In the genomic region with DNA sequence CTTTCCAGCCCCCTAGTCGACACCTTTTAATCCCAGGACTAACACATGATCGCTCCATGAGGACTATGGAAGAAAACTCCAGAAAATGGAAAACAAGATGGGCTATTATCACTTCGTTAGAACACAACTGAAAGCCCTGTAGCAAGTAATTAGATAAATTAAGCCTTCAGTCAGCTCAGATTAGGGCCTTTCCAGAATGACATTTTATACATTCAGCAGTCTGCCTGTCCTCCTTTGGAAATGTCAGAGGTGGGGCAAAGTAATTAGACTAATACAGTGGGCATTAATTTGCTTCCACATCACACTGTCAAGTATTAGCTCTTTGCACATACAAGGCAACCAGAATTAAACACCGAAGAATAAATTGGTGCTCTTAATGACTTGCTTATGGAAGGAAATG, we compare ENCODE assay signal across 19 mouse cellular contexts.
DNase-seq lines count a peak whose midpoint lies in the region; ATAC-seq lines count a peak whose summit lies in the region.
"Had no signal": no experiment of that assay in that cellular context is flagged by ENCODE, and none has a peak within 500 bp of the region (broad histone marks: within the 10 kb centered on the region; RNA-seq: fewer than 3 reads in every experiment).

No protein-coding gene starts in this region.

- DNase-seq in forebrain, embryonic 14.5 days (ENCODE audit: low spot score) = peak; percentile 55
- peak; percentile 63 for DNase-seq in retina, embryonic 14.5 days (ENCODE audit: low spot score)
- no peak for DNase-seq in urinary bladder, postnatal 4 days (ENCODE audit: low spot score in 2 of 2)
- DNase-seq: adrenal gland, adult 8-10 months; adrenal gland, postnatal 36 days; cerebellum, adult 18-20 months; cerebellum, adult 9-11 months; cerebellum, postnatal 36 days; gastrocnemius, postnatal 14 days; heart, adult 2 months; kidney, adult 11 months had no signal

- ATAC-seq in midbrain, embryonic 15.5 days (replicated peaks) = peak; percentile 42; the same call in 1 of the 2 replicates
- no peak; the same call in 1 of the 2 replicates for ATAC-seq in midbrain, embryonic 16.5 days
- peak; percentile 64 for ATAC-seq in forebrain, embryonic 14.5 days
- ATAC-seq in erythroblast, adult 5-6 weeks (replicated peaks; ENCODE audit: low FRiP score, poor library complexity, severe bottlenecking) = no peak
- ATAC-seq: inflammation-experienced regulatory T-cells, adult 6 months had no signal

- H3K9me3 ChIP-seq in midbrain, embryonic 15.5 days = no peaks in the 10 kb centered on the region
- H3K9me3 ChIP-seq in midbrain, embryonic 16.5 days (replicated peaks; ENCODE audit: control insufficient read depth, low read length, poor library complexity, severe bottlenecking) = no peaks in the 10 kb centered on the region
- H3K9me3 ChIP-seq in forebrain, embryonic 14.5 days (replicated peaks; ENCODE audit: control insufficient read depth, low read length) = no peaks in the 10 kb centered on the region
- H3K9me3 ChIP-seq: embryonic facial prominence, embryonic 13.5 days; heart, embryonic 12.5 days; hindbrain, embryonic 10.5 days had no signal

- H3K9ac ChIP-seq in midbrain, embryonic 15.5 days = no peak overlapping the region
- no peak overlapping the region for H3K9ac ChIP-seq in midbrain, embryonic 16.5 days (ENCODE audit: low read depth, low read length)
- no peak overlapping the region for H3K9ac ChIP-seq in forebrain, embryonic 14.5 days (ENCODE audit: low read length)
- H3K9ac ChIP-seq: embryonic facial prominence, embryonic 13.5 days; heart, embryonic 12.5 days; hindbrain, embryonic 14.5 days had no signal

- H3K4me3 ChIP-seq in midbrain, embryonic 15.5 days = no peak overlapping the region
- H3K4me3 ChIP-seq in midbrain, embryonic 16.5 days (ENCODE audit: low read depth, low read length) = no peak overlapping the region
- H3K4me3 ChIP-seq in forebrain, embryonic 14.5 days (ENCODE audit: low read depth, low read length) = no peak overlapping the region
- H3K4me3 ChIP-seq: embryonic facial prominence, embryonic 13.5 days; heart, adult 2 months; heart, embryonic 12.5 days; hindbrain, embryonic 10.5 days had no signal

- H3K27ac ChIP-seq in midbrain, embryonic 15.5 days = no peak overlapping the region
- no peak overlapping the region for H3K27ac ChIP-seq in midbrain, embryonic 16.5 days (ENCODE audit: low read length)
- H3K27ac ChIP-seq in forebrain, embryonic 14.5 days (ENCODE audit: low read depth, low read length) = no peak overlapping the region
- H3K27ac ChIP-seq: embryonic facial prominence, embryonic 13.5 days; heart, adult 2 months; hindbrain, embryonic 10.5 days; hindbrain, embryonic 14.5 days had no signal

- H3K27me3 ChIP-seq in midbrain, embryonic 15.5 days (replicated peaks) = no peaks in the 10 kb centered on the region
- H3K27me3 ChIP-seq in midbrain, embryonic 16.5 days (ENCODE audit: control insufficient read depth, insufficient read depth, low read depth, low read length) = no peaks in the 10 kb centered on the region
- no peaks in the 10 kb centered on the region for H3K27me3 ChIP-seq in forebrain, embryonic 14.5 days (replicated peaks; ENCODE audit: control insufficient read depth, insufficient read depth, low read length)
- H3K27me3 ChIP-seq: embryonic facial prominence, embryonic 13.5 days; heart, embryonic 12.5 days had no signal

- 65% methylated on average over 4 of the region's 4 CpGs for WGBS in midbrain, embryonic 15.5 days
- 74% methylated on average over 4 of the region's 4 CpGs for WGBS in midbrain, embryonic 16.5 days
- 16% methylated on average over 4 of the region's 4 CpGs for whole genome bisulfite sequencing in forebrain, embryonic 14.5 days

- H3K4me2 ChIP-seq in midbrain, embryonic 15.5 days = no peak overlapping the region
- no peak overlapping the region for H3K4me2 ChIP-seq in midbrain, embryonic 16.5 days (ENCODE audit: low read length)
- no peak overlapping the region for H3K4me2 ChIP-seq in forebrain, embryonic 14.5 days (ENCODE audit: low read length)
- H3K4me2 ChIP-seq: embryonic facial prominence, embryonic 13.5 days; heart, embryonic 12.5 days; hindbrain, embryonic 14.5 days had no signal

- no peaks in the 10 kb centered on the region for H3K4me1 ChIP-seq in midbrain, embryonic 15.5 days
- H3K4me1 ChIP-seq in midbrain, embryonic 16.5 days (ENCODE audit: control insufficient read depth, insufficient read depth, low read length) = peaks cover 2% of the 10 kb centered on the region
- no peaks in the 10 kb centered on the region for H3K4me1 ChIP-seq in forebrain, embryonic 14.5 days (ENCODE audit: control insufficient read depth, insufficient read depth, low read length)
- H3K4me1 ChIP-seq: heart, embryonic 12.5 days had no signal

- no peaks in the 10 kb centered on the region for H3K36me3 ChIP-seq in midbrain, embryonic 15.5 days (replicated peaks)
- H3K36me3 ChIP-seq in midbrain, embryonic 16.5 days (ENCODE audit: control insufficient read depth, insufficient read depth, low read length) = no peaks in the 10 kb centered on the region
- no peaks in the 10 kb centered on the region for H3K36me3 ChIP-seq in forebrain, embryonic 14.5 days (ENCODE audit: control insufficient read depth, insufficient read depth, low read length)
- H3K36me3 ChIP-seq: embryonic facial prominence, embryonic 13.5 days; heart, embryonic 12.5 days; hindbrain, embryonic 10.5 days had no signal

Comparison
In these comparisons a context has a peak if more than half of its experiments do, and no peak if none do; other contexts are left out.
1. ATAC-seq: peak in midbrain, embryonic 15.5 days (single experiment) and forebrain, embryonic 14.5 days (single experiment); none in midbrain, embryonic 16.5 days (single experiment) and erythroblast, adult 5-6 weeks (single experiment).
2. DNase-seq: peak in forebrain, embryonic 14.5 days (single experiment) and retina, embryonic 14.5 days (single experiment); none in urinary bladder, postnatal 4 days (0 of 2).